ENCODE assay signal across 21 mouse cellular contexts in the genomic region with DNA sequence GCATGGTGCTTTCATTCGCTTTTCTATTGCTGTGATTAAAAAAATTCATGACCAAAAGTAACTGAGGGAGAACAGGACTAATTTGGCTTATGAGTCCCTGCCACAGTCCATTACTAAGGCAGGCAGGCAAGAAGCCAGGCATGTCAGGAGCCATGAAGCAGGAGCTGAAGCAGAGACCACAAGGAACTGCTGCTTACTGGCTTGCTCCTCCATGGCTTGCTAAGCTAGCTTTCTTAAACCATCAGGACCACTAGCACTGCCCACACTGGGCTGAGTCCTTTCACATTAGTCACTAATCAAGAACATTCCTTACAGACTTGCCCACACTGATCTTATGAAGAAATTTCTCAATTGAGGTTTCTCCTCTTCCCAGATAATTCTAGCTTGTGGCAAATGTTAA.
"Had no signal": no experiment of that assay in that cellular context is flagged by ENCODE, and none has a peak within 500 bp of the region (broad histone marks: within the 10 kb centered on the region; RNA-seq: fewer than 3 reads in every experiment).

No protein-coding gene starts in this region.

- H3K9me3 ChIP-seq: kidney, embryonic 15.5 days; limb, embryonic 12.5 days; limb, embryonic 15.5 days; megakaryocyte, embryonic 14.5 days; midbrain, embryonic 15.5 days; neural tube, embryonic 13.5 days; stomach, embryonic 15.5 days had no signal

- H3K9ac ChIP-seq: kidney, embryonic 15.5 days; limb, embryonic 12.5 days; limb, embryonic 15.5 days; liver, embryonic 14.5 days; liver, postnatal 0 days; lung, embryonic 14.5 days; midbrain, embryonic 15.5 days; neural tube, embryonic 13.5 days; stomach, embryonic 15.5 days had no signal

- H3K4me2 ChIP-seq: kidney, embryonic 15.5 days; limb, embryonic 12.5 days; limb, embryonic 15.5 days; liver, embryonic 11.5 days; lung, embryonic 14.5 days; midbrain, embryonic 11.5 days; midbrain, embryonic 15.5 days; neural tube, embryonic 13.5 days; stomach, embryonic 15.5 days had no signal

- DNase-seq: kidney, postnatal 10 days; kidney, postnatal 36 days; left cerebral cortex, postnatal 4 days; liver, postnatal 0 days; retina, postnatal 1 day; right cerebral cortex, postnatal 25 days; spleen, adult 18-20 months; thymus, adult 18-20 months; thymus, postnatal 36 days had no signal

- ATAC-seq: liver, postnatal 0 days; lung, postnatal 0 days; midbrain, embryonic 15.5 days had no signal

- H3K36me3 ChIP-seq: kidney, embryonic 15.5 days; limb, embryonic 12.5 days; limb, embryonic 15.5 days; midbrain, embryonic 15.5 days; neural tube, embryonic 13.5 days; stomach, embryonic 15.5 days had no signal

- H3K27ac ChIP-seq: kidney, embryonic 15.5 days; limb, embryonic 12.5 days; limb, embryonic 15.5 days; liver, embryonic 14.5 days; midbrain, embryonic 15.5 days; neural tube, embryonic 13.5 days; stomach, embryonic 15.5 days had no signal

- H3K4me3 ChIP-seq: kidney, embryonic 15.5 days; limb, embryonic 12.5 days; limb, embryonic 15.5 days; megakaryocyte, embryonic 14.5 days; midbrain, embryonic 15.5 days; neural tube, embryonic 13.5 days; stomach, embryonic 15.5 days had no signal

- H3K4me1 ChIP-seq: kidney, embryonic 15.5 days; limb, embryonic 15.5 days; midbrain, embryonic 15.5 days; stomach, embryonic 15.5 days had no signal

- H3K27me3 ChIP-seq: kidney, embryonic 15.5 days; limb, embryonic 12.5 days; limb, embryonic 15.5 days; megakaryocyte, embryonic 14.5 days; midbrain, embryonic 15.5 days; neural tube, embryonic 13.5 days; stomach, embryonic 15.5 days had no signal
